Mouse (Mus musculus) heart, adult 2 months (tissue): ENCODE results near the gene Lrrn3.

ENCODE experiments used
- CTCF ChIP-seq: fragments of 200-600 bp; IDR thresholded peaks from 2 replicates; pipeline ENCODE4 v1.8.1; 2022; ENCODE audit warnings: antibody characterized with exemption, mild to moderate bottlenecking, moderate library complexity
- EP300 ChIP-seq: fragments of 200-500 bp; IDR thresholded peaks from 2 replicates; pipeline ENCODE4 v1.6.1; 2011; ENCODE audit warnings: low read depth, low read length, control low read depth; ENCODE audit not compliant: insufficient read depth
- POLR2A ChIP-seq: fragments of 200-500 bp; IDR thresholded peaks from 2 replicates; pipeline ENCODE4 v1.6.1; 2011; ENCODE audit warnings: mild to moderate bottlenecking, low read depth, low read length, control low read depth; ENCODE audit not compliant: insufficient read depth

DNA sequence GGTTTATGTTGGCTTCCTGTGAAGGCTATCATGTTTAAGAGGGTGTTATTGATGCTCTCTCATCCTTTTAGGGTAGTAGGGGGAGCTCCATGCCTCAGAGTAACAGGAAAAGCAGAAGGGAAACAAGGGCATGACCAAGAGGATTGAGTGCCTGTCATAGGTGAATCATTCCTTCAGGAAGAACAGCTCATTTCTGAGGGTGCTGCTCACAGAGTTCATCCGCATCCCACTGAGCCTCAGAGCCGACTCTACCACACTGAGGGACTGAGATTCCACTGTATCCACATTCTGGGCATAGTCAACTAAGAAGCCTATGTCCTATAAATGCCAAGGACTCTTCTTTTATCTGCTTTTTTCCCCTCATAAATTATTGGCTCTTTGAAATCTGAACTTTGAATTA lies 35.4 kb upstream of the Lrrn3 start:
- TF ChIP-seq CTCF (no peak), EP300 (no peak), POLR2A (no peak)
